12 mouse cellular contexts compared by ENCODE assay signal in genomic region chr6:108875344-108875743, GRCm38 (mm10). TPM values are rescaled to one million over a fixed set of nuclear protein-coding genes. Genes with fewer than 3 reads are reported as not detected.
DNase-seq lines count a peak whose midpoint lies in the region; ATAC-seq and TF ChIP-seq lines count a peak whose summit lies in the region.
"Had no signal": no experiment of that assay in that cellular context is flagged by ENCODE, and none has a peak within 500 bp of the region (broad histone marks: within the 10 kb centered on the region; RNA-seq: fewer than 3 reads in every experiment).

No protein-coding gene starts in this region.

- H3K36me3 ChIP-seq in forebrain, embryonic 14.5 days (ENCODE audit: control insufficient read depth, insufficient read depth, low read length) = no peaks in the 10 kb centered on the region
- H3K36me3 ChIP-seq in forebrain, embryonic 12.5 days (replicated peaks) = no peaks in the 10 kb centered on the region
- no peaks in the 10 kb centered on the region for H3K36me3 ChIP-seq in hindbrain, embryonic 16.5 days (ENCODE audit: control insufficient read depth, insufficient read depth, low read length)
- H3K36me3 ChIP-seq in hindbrain, embryonic 13.5 days = no peaks in the 10 kb centered on the region
- peaks cover 11% of the 10 kb centered on the region for H3K36me3 ChIP-seq in megakaryocyte, embryonic 14.5 days (replicated peaks; ENCODE audit: low read length)
- H3K36me3 ChIP-seq in stomach, postnatal 0 days (ENCODE audit: control insufficient read depth, insufficient read depth, low read length) = no peaks in the 10 kb centered on the region
- H3K36me3 ChIP-seq: G1E; hindbrain, embryonic 15.5 days; neural tube, embryonic 12.5 days had no signal

- no peak overlapping the region for H3K9ac ChIP-seq in forebrain, embryonic 14.5 days (ENCODE audit: low read length)
- H3K9ac ChIP-seq in forebrain, embryonic 12.5 days = no peak overlapping the region
- H3K9ac ChIP-seq in hindbrain, embryonic 16.5 days (ENCODE audit: low read depth, low read length) = no peak overlapping the region
- H3K9ac ChIP-seq in hindbrain, embryonic 13.5 days = no peak overlapping the region
- no peak overlapping the region for H3K9ac ChIP-seq in stomach, postnatal 0 days (ENCODE audit: low read length)
- H3K9ac ChIP-seq: hindbrain, embryonic 15.5 days; neural tube, embryonic 12.5 days had no signal

- no peak for TF ChIP-seq EP300 in stomach, postnatal 0 days (optimal IDR thresholded peaks at IDR 0.05)

- no peaks in the 10 kb centered on the region for H3K9me3 ChIP-seq in forebrain, embryonic 14.5 days (replicated peaks; ENCODE audit: control insufficient read depth, low read length)
- H3K9me3 ChIP-seq in forebrain, embryonic 12.5 days = no peaks in the 10 kb centered on the region
- peaks cover 4% of the 10 kb centered on the region for H3K9me3 ChIP-seq in hindbrain, embryonic 16.5 days (ENCODE audit: control insufficient read depth, low read length)
- H3K9me3 ChIP-seq in hindbrain, embryonic 13.5 days = no peaks in the 10 kb centered on the region
- peaks cover 11% of the 10 kb centered on the region for H3K9me3 ChIP-seq in megakaryocyte, embryonic 14.5 days
- H3K9me3 ChIP-seq in stomach, postnatal 0 days (ENCODE audit: control insufficient read depth, low read length) = no peaks in the 10 kb centered on the region
- H3K9me3 ChIP-seq: G1E; hindbrain, embryonic 15.5 days had no signal

- peak; percentile 37 for DNase-seq in forebrain, embryonic 14.5 days (ENCODE audit: low spot score)
- DNase-seq in stomach, postnatal 0 days (ENCODE audit: low spot score) = no peak
- no peak for DNase-seq in Muller cell, postnatal 12 days (ENCODE audit: inconsistent ontology term)

- peak; percentile 49 for TF ChIP-seq CTCF in stomach, postnatal 0 days (IDR thresholded peaks at IDR 0.05; ENCODE audit: low read depth)

- H3K4me2 ChIP-seq in forebrain, embryonic 14.5 days (ENCODE audit: low read length) = no peak overlapping the region
- no peak overlapping the region for H3K4me2 ChIP-seq in forebrain, embryonic 12.5 days
- no peak overlapping the region for H3K4me2 ChIP-seq in hindbrain, embryonic 16.5 days (ENCODE audit: low read length)
- H3K4me2 ChIP-seq in hindbrain, embryonic 13.5 days = no peak overlapping the region
- H3K4me2 ChIP-seq in stomach, postnatal 0 days (replicated peaks; ENCODE audit: low read depth) = no peak overlapping the region
- H3K4me2 ChIP-seq: midbrain, embryonic 11.5 days; neural tube, embryonic 12.5 days had no signal

- WGBS in forebrain, embryonic 14.5 days = 79% methylated on average over 1 of the region's 1 CpGs
- WGBS in forebrain, embryonic 12.5 days = 86% methylated on average over 1 of the region's 1 CpGs
- WGBS in hindbrain, embryonic 16.5 days = 63% methylated on average over 1 of the region's 1 CpGs
- WGBS in hindbrain, embryonic 13.5 days = 80% methylated on average over 1 of the region's 1 CpGs
- WGBS in stomach, postnatal 0 days = 80% methylated on average over 1 of the region's 1 CpGs

- ATAC-seq in forebrain, embryonic 14.5 days = no peak
- no peak for ATAC-seq in forebrain, embryonic 12.5 days (ENCODE audit: low FRiP score)
- ATAC-seq in hindbrain, embryonic 16.5 days = peak; percentile 38; the same call in 1 of the 2 replicates
- ATAC-seq in hindbrain, embryonic 13.5 days (ENCODE audit: low FRiP score) = no peak
- ATAC-seq in megakaryocyte, adult 5-6 weeks (ENCODE audit: poor library complexity, severe bottlenecking) = no peak
- ATAC-seq in stomach, postnatal 0 days (ENCODE audit: low FRiP score, low TSS enrichment) = no peak

- H3K4me1 ChIP-seq in forebrain, embryonic 14.5 days (ENCODE audit: control insufficient read depth, insufficient read depth, low read length) = no peaks in the 10 kb centered on the region
- peaks cover 8% of the 10 kb centered on the region for H3K4me1 ChIP-seq in forebrain, embryonic 12.5 days
- no peaks in the 10 kb centered on the region; the same call in 1 of the 2 replicates for H3K4me1 ChIP-seq in hindbrain, embryonic 16.5 days (ENCODE audit: control insufficient read depth, insufficient read depth, low read depth, low read length)
- peaks cover 6% of the 10 kb centered on the region; the same call in 1 of the 2 replicates for H3K4me1 ChIP-seq in hindbrain, embryonic 13.5 days (replicated peaks)
- peaks cover 54% of the 10 kb centered on the region for H3K4me1 ChIP-seq in megakaryocyte, embryonic 14.5 days
- H3K4me1 ChIP-seq in stomach, postnatal 0 days (replicated peaks; ENCODE audit: control insufficient read depth, insufficient read depth) = no peaks in the 10 kb centered on the region

- no peaks in the 10 kb centered on the region for H3K27me3 ChIP-seq in forebrain, embryonic 14.5 days (replicated peaks; ENCODE audit: control insufficient read depth, insufficient read depth, low read length)
- no peaks in the 10 kb centered on the region for H3K27me3 ChIP-seq in forebrain, embryonic 12.5 days
- H3K27me3 ChIP-seq in hindbrain, embryonic 16.5 days (replicated peaks; ENCODE audit: control insufficient read depth, insufficient read depth, low read length) = no peaks in the 10 kb centered on the region
- H3K27me3 ChIP-seq in hindbrain, embryonic 13.5 days = no peaks in the 10 kb centered on the region
- H3K27me3 ChIP-seq in megakaryocyte, embryonic 14.5 days (replicated peaks) = no peaks in the 10 kb centered on the region
- no peaks in the 10 kb centered on the region for H3K27me3 ChIP-seq in stomach, postnatal 0 days (ENCODE audit: control insufficient read depth, insufficient read depth, low read length)
- H3K27me3 ChIP-seq: hindbrain, embryonic 15.5 days; neural tube, embryonic 12.5 days had no signal

- H3K27ac ChIP-seq in forebrain, embryonic 14.5 days (ENCODE audit: low read depth, low read length) = no peak overlapping the region
- no peak overlapping the region for H3K27ac ChIP-seq in forebrain, embryonic 12.5 days
- no peak overlapping the region for H3K27ac ChIP-seq in hindbrain, embryonic 16.5 days (ENCODE audit: low read depth, low read length)
- H3K27ac ChIP-seq in hindbrain, embryonic 13.5 days = no peak overlapping the region
- no peak overlapping the region for H3K27ac ChIP-seq in stomach, postnatal 0 days (replicated peaks)
- H3K27ac ChIP-seq: neural tube, embryonic 12.5 days had no signal

- no peak overlapping the region for H3K4me3 ChIP-seq in forebrain, embryonic 14.5 days (ENCODE audit: low read depth, low read length)
- no peak overlapping the region for H3K4me3 ChIP-seq in forebrain, embryonic 12.5 days (replicated peaks)
- no peak overlapping the region for H3K4me3 ChIP-seq in hindbrain, embryonic 16.5 days (ENCODE audit: low read length)
- H3K4me3 ChIP-seq in hindbrain, embryonic 13.5 days = no peak overlapping the region
- peak overlapping the region; percentile 85 for H3K4me3 ChIP-seq in megakaryocyte, embryonic 14.5 days (replicated peaks)
- H3K4me3 ChIP-seq in stomach, postnatal 0 days (ENCODE audit: low read depth, low read length) = no peak overlapping the region
- H3K4me3 ChIP-seq: hindbrain, embryonic 15.5 days; neural tube, embryonic 12.5 days had no signal

RNA-seq across cellular contexts. Expression of gene Edem1, which starts 46.9 kb away (rescaled TPM):
- 7.5 and 11.4 TPM in 2 replicates for polyA plus RNA-seq in forebrain, embryonic 14.5 days (2014; fragmentation: Nextera tagmentation; extraction: Ambion mirVana)
- 19.2 and 19.3 TPM in 2 replicates for polyA plus RNA-seq in forebrain, embryonic 12.5 days (2016; fragmentation: Nextera tagmentation; extraction: Ambion mirVana)
- polyA plus RNA-seq in hindbrain, embryonic 16.5 days (2015; fragmentation: Nextera tagmentation; extraction: Ambion mirVana) = 5.0 and 6.6 TPM in 2 replicates
- polyA plus RNA-seq in hindbrain, embryonic 13.5 days (2015; fragmentation: Nextera tagmentation; extraction: Ambion mirVana) = 6.0 and 6.5 TPM in 2 replicates
- 26.4 and 31.0 TPM in 2 replicates for polyA plus RNA-seq in megakaryocyte, embryonic 14.5 days (2012; ENCODE audit: insufficient read depth, low replicate concordance)
- total RNA-seq in megakaryocyte, adult 5-6 weeks (2015) = 133 and 149 TPM in 2 replicates
- total RNA-seq in megakaryocyte, adult 5-6 weeks (2017) = 118 and 136 TPM in 2 replicates
- 34.8 and 35.8 TPM in 2 replicates for polyA plus RNA-seq in stomach, postnatal 0 days (2015; fragmentation: Nextera tagmentation; extraction: Ambion mirVana)
